Mouse (Mus musculus): ENCODE measurements around the gene Atp2c2. TPM values are rescaled to one million over a fixed set of nuclear protein-coding genes. Genes with fewer than 3 reads are reported as not detected.

The Atp2c2 gene
- total and polyA plus RNA-seq, 3 experiments: 0.27 to 0.58 TPM; not detected in 1

DNA sequence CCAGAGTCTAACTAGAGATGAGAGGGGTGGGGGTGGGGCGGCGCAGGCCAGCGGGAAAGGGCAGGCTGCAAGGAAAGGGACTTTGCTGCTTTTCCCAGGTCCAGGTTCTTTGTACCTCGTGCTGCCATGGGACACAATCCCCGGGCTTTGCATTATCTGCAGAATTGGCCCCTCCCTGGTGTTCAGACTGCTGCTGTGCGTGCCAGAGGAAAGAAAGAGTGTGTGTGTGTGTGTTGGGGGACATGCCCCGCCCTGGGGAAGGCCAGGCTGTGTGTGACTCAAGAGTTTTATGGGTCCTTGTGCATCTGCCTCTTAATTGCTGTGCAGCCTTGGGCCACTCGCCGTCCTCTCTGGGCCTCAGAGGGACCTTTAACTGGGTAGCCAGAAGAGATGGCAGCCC is 31.4 kb upstream of the Atp2c2 start:
- TF ChIP-seq GATA1 (IDR thresholded peaks at IDR 0.05; ENCODE audit: low read depth, low read length) (no peak), TAL1 (IDR thresholded peaks at IDR 0.05; ENCODE audit: low read length) (no peak), RAD21 (IDR thresholded peaks at IDR 0.05; ENCODE audit: low read depth, low read length) (no peak), UBTF (IDR thresholded peaks at IDR 0.05; ENCODE audit: borderline replicate concordance, insufficient read depth, low read depth, low read length) (no peak), MAX (IDR thresholded peaks at IDR 0.05; ENCODE audit: low read length) (no peak), CHD2 (IDR thresholded peaks at IDR 0.05; ENCODE audit: low read length) (no peak), MYB (IDR thresholded peaks at IDR 0.05; ENCODE audit: low read depth, low read length) (no peak), NELFE (IDR thresholded peaks at IDR 0.05; ENCODE audit: low read depth, low read length) (no peak), POLR2AphosphoS2 (IDR thresholded peaks at IDR 0.05; ENCODE audit: low read length) (no peak), POLR2A (IDR thresholded peaks at IDR 0.05; ENCODE audit: control insufficient read depth in 1 of 2, insufficient read depth in 1 of 2, low read depth in 1 of 2, low read length in 2 of 2, poor library complexity in 1 of 2) (no peak), ETS1 (IDR thresholded peaks at IDR 0.05; ENCODE audit: low read depth, low read length) (no peak), ZNF384 (IDR thresholded peaks at IDR 0.05; ENCODE audit: low read depth, low read length) (no peak), GABPA (IDR thresholded peaks at IDR 0.05; ENCODE audit: low read depth, low read length) (no peak), CHD1 (IDR thresholded peaks at IDR 0.05; ENCODE audit: low read depth, low read length) (no peak), MXI1 (IDR thresholded peaks at IDR 0.05; ENCODE audit: low read depth, low read length) (no peak), USF2 (IDR thresholded peaks at IDR 0.05; ENCODE audit: borderline replicate concordance in 1 of 2, insufficient read depth in 1 of 2, low read depth in 1 of 2, low read length in 2 of 2) (no peak)

DNA sequence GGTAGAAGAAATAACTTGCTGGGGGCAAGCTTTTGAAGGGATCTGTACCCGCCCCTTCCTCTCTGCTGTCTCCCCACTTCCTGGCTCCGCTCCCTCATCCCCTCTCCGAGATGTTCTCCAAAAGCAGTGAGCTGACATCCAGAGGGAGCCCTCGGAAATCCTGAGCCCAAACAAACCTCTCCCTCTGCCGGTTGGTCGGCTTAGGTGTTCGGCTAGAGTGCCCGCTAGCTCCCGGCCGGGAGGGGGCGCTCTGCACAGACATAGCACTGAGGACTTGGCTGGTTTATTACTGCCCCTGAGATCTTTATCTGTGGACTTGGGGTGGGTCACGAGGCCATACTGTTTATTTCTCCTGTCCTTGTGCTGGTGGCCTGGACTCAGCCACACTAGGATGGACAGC is 30.5 kb upstream of the Atp2c2 start:
- Histone ChIP-seq H3K27me3 (ENCODE audit: control insufficient read depth in 1 of 2, insufficient read depth in 2 of 2, low read length in 2 of 2) (peaks cover 0 to 11% of the 10 kb centered on the region in 2 experiments), H3K4me3 (ENCODE audit: control insufficient read depth in 1 of 2, insufficient read depth in 1 of 2, low read depth in 2 of 2, low read length in 2 of 2) (no peak overlapping the region), H3K9ac (ENCODE audit: control insufficient read depth, low read depth, low read length, poor library complexity, severe bottlenecking) (no peak overlapping the region), H3K36me3 (ENCODE audit: control insufficient read depth in 1 of 2, insufficient read depth in 2 of 2, low read length in 2 of 2) (no peaks in the 10 kb centered on the region), H3K79me2 (ENCODE audit: control insufficient read depth, insufficient read depth, low read length, poor library complexity) (no peaks in the 10 kb centered on the region), H3K9me3 (replicated peaks; ENCODE audit: insufficient read depth, low read length) (no peaks in the 10 kb centered on the region), H3K27ac (ENCODE audit: control insufficient read depth, low read depth, low read length) (no peak overlapping the region), H3K4me1 (ENCODE audit: control insufficient read depth in 1 of 2, insufficient read depth in 2 of 2, low read length in 2 of 2) (no peaks in the 10 kb centered on the region)
- TF ChIP-seq CTCF (IDR thresholded peaks at IDR 0.05 in 2 of 3, conservative IDR thresholded peaks at IDR 0.05 in 1 of 3; ENCODE audit: control insufficient read depth in 1 of 3, insufficient read depth in 1 of 3, low read depth in 2 of 3, low read length in 3 of 3, poor library complexity in 1 of 3, severe bottlenecking in 1 of 3) (peak; percentile 68 to 81 (median 74)), BHLHE40 (IDR thresholded peaks at IDR 0.05; ENCODE audit: borderline replicate concordance, low read depth, low read length) (no peak), JUND (IDR thresholded peaks at IDR 0.05; ENCODE audit: low read depth, low read length) (no peak), EP300 (IDR thresholded peaks at IDR 0.05; ENCODE audit: low read depth in 1 of 2, low read length in 2 of 2) (no peak), USF1 (IDR thresholded peaks at IDR 0.05; ENCODE audit: low read depth, low read length) (0 out of 2 replicates have a peak, but pooled peaks have one; percentile 37), ZNF384 (IDR thresholded peaks at IDR 0.05; ENCODE audit: low read depth, low read length) (no peak), ELF1 (IDR thresholded peaks at IDR 0.05; ENCODE audit: low read depth, low read length) (no peak), NELFE (IDR thresholded peaks at IDR 0.05; ENCODE audit: low read depth, low read length) (no peak), MAX (IDR thresholded peaks at IDR 0.05; ENCODE audit: low read length) (no peak), GABPA (IDR thresholded peaks at IDR 0.05; ENCODE audit: low read depth, low read length) (no peak), POLR2AphosphoS2 (IDR thresholded peaks at IDR 0.05; ENCODE audit: low read length) (no peak), SMC3 (IDR thresholded peaks at IDR 0.05; ENCODE audit: low read depth, low read length) (0 out of 2 replicates have a peak, but pooled peaks have one; percentile 12), POLR2AphosphoS5 (IDR thresholded peaks at IDR 0.05; ENCODE audit: borderline replicate concordance, low read depth, low read length) (no peak)
- peak; percentile 39 for DNase-seq (ENCODE audit: low read depth, low spot score)

More for the DNA sequence above, 31.4 kb upstream of the Atp2c2 start:
- DNase-seq (ENCODE audit: low read depth, low spot score): no peak
- Histone ChIP-seq H3K4me3 (ENCODE audit: control insufficient read depth in 1 of 2, insufficient read depth in 1 of 2, low read depth in 2 of 2, low read length in 2 of 2) (no peak overlapping the region), H3K79me2 (ENCODE audit: control insufficient read depth, insufficient read depth, low read length, poor library complexity) (no peaks in the 10 kb centered on the region), H3K27ac (ENCODE audit: control insufficient read depth, low read depth, low read length) (no peak overlapping the region), H3K9ac (ENCODE audit: control insufficient read depth, low read depth, low read length, poor library complexity, severe bottlenecking) (no peak overlapping the region), H3K27me3 (ENCODE audit: control insufficient read depth in 1 of 2, insufficient read depth in 2 of 2, low read length in 2 of 2) (peaks cover 3 to 11% of the 10 kb centered on the region in 2 experiments), H3K4me1 (ENCODE audit: control insufficient read depth in 1 of 2, insufficient read depth in 2 of 2, low read length in 2 of 2) (no peaks in the 10 kb centered on the region), H3K9me3 (replicated peaks; ENCODE audit: insufficient read depth, low read length) (no peaks in the 10 kb centered on the region), H3K36me3 (ENCODE audit: control insufficient read depth in 1 of 2, insufficient read depth in 2 of 2, low read length in 2 of 2) (no peaks in the 10 kb centered on the region)
